Mouse (Mus musculus): ENCODE measurements at regions not wholly inside any gene's neighbourhood (a gene's known extent, or its start where the extent isn't known, plus 50 kb on each side); places are given as distances from the start of the nearest gene placed in this dataset.

GRCm38 (mm10) chr16:5673372-5673960 lies 211.7 kb upstream of the Rbfox1 start:
- no peaks in the 10 kb centered on the region for H3K27me3 ChIP-seq (ENCODE audit: control insufficient read depth in 1 of 2, insufficient read depth in 2 of 2, low read length in 2 of 2)
- TF ChIP-seq NELFE (IDR thresholded peaks at IDR 0.05; ENCODE audit: low read depth, low read length): no peak
- no peak for TF ChIP-seq RAD21 (IDR thresholded peaks at IDR 0.05; ENCODE audit: low read depth, low read length)
- no peak for TF ChIP-seq USF1 (IDR thresholded peaks at IDR 0.05; ENCODE audit: low read depth, low read length)
- no peak for TF ChIP-seq ZC3H11A (IDR thresholded peaks at IDR 0.05; ENCODE audit: low read depth, low read length)
- TF ChIP-seq GATA1 (IDR thresholded peaks at IDR 0.05; ENCODE audit: low read depth, low read length): no peak
- no peak for TF ChIP-seq MAFK (IDR thresholded peaks at IDR 0.05; ENCODE audit: borderline replicate concordance, low read depth, low read length)
- TF ChIP-seq E2F4 (IDR thresholded peaks at IDR 0.05; ENCODE audit: borderline replicate concordance, low read depth, low read length): no peak
- TF ChIP-seq TBP (IDR thresholded peaks at IDR 0.05; ENCODE audit: low read depth, low read length): no peak
- TF ChIP-seq CHD2 (IDR thresholded peaks at IDR 0.05; ENCODE audit: low read length): no peak
- TF ChIP-seq ETS1 (IDR thresholded peaks at IDR 0.05; ENCODE audit: low read depth, low read length): no peak
- TF ChIP-seq SIN3A (IDR thresholded peaks at IDR 0.05; ENCODE audit: low read length): no peak
- no peak for TF ChIP-seq EP300 (IDR thresholded peaks at IDR 0.05; ENCODE audit: low read depth in 1 of 2, low read length in 2 of 2)
- TF ChIP-seq TAL1 (IDR thresholded peaks at IDR 0.05; ENCODE audit: low read length): no peak
- no peak for TF ChIP-seq ELF1 (IDR thresholded peaks at IDR 0.05; ENCODE audit: low read depth, low read length)

GRCm38 (mm10) chr16:5672871-5673270 lies 212.3 kb upstream of the Rbfox1 start:
- DNase-seq (ENCODE audit: low read depth, low spot score): no peak
- H3K9me3 ChIP-seq (replicated peaks; ENCODE audit: insufficient read depth, low read length): no peaks in the 10 kb centered on the region
- TF ChIP-seq ZKSCAN1 (IDR thresholded peaks at IDR 0.05; ENCODE audit: low read depth, low read length) (no peak), ZC3H11A (IDR thresholded peaks at IDR 0.05; ENCODE audit: low read depth, low read length) (no peak), USF2 (IDR thresholded peaks at IDR 0.05; ENCODE audit: borderline replicate concordance in 1 of 2, insufficient read depth in 1 of 2, low read depth in 1 of 2, low read length in 2 of 2) (no peak), POLR2AphosphoS5 (IDR thresholded peaks at IDR 0.05; ENCODE audit: borderline replicate concordance, low read depth, low read length) (no peak), MYC (IDR thresholded peaks at IDR 0.05; ENCODE audit: low read depth, low read length) (no peak), KAT2A (conservative IDR thresholded peaks at IDR 0.05; ENCODE audit: low read depth, low read length) (no peak), MYB (IDR thresholded peaks at IDR 0.05; ENCODE audit: low read depth, low read length) (no peak), NELFE (IDR thresholded peaks at IDR 0.05; ENCODE audit: low read depth, low read length) (no peak), ZMIZ1 (IDR thresholded peaks at IDR 0.05; ENCODE audit: low read depth, low read length) (no peak), ETS1 (IDR thresholded peaks at IDR 0.05; ENCODE audit: low read depth, low read length) (no peak), ELF1 (IDR thresholded peaks at IDR 0.05; ENCODE audit: low read depth, low read length) (no peak), EP300 (IDR thresholded peaks at IDR 0.05; ENCODE audit: low read depth in 1 of 2, low read length in 2 of 2) (no peak)
- no peaks in the 10 kb centered on the region for H3K27me3 ChIP-seq (ENCODE audit: control insufficient read depth in 1 of 2, insufficient read depth in 2 of 2, low read length in 2 of 2)
- H3K9ac ChIP-seq (ENCODE audit: control insufficient read depth, low read depth, low read length, poor library complexity, severe bottlenecking): no peak overlapping the region
- H3K79me2 ChIP-seq (ENCODE audit: control insufficient read depth, insufficient read depth, low read length, poor library complexity): no peaks in the 10 kb centered on the region
- H3K36me3 ChIP-seq (ENCODE audit: control insufficient read depth in 1 of 2, insufficient read depth in 2 of 2, low read length in 2 of 2): no peaks in the 10 kb centered on the region
- H3K4me3 ChIP-seq (ENCODE audit: control insufficient read depth in 1 of 2, insufficient read depth in 1 of 2, low read depth in 2 of 2, low read length in 2 of 2): no peak overlapping the region
- H3K4me1 ChIP-seq (ENCODE audit: control insufficient read depth in 1 of 2, insufficient read depth in 2 of 2, low read length in 2 of 2): no peaks in the 10 kb centered on the region
- no peak overlapping the region for H3K27ac ChIP-seq (ENCODE audit: control insufficient read depth, low read depth, low read length)

More at GRCm38 (mm10) chr16:5673372-5673960, 211.7 kb upstream of the Rbfox1 start:
- H3K27ac ChIP-seq (ENCODE audit: control insufficient read depth, low read depth, low read length): no peak overlapping the region
- H3K36me3 ChIP-seq (ENCODE audit: control insufficient read depth in 1 of 2, insufficient read depth in 2 of 2, low read length in 2 of 2): no peaks in the 10 kb centered on the region
- no peak overlapping the region for H3K4me3 ChIP-seq (ENCODE audit: control insufficient read depth in 1 of 2, insufficient read depth in 1 of 2, low read depth in 2 of 2, low read length in 2 of 2)
- no peaks in the 10 kb centered on the region for H3K4me1 ChIP-seq (ENCODE audit: control insufficient read depth in 1 of 2, insufficient read depth in 2 of 2, low read length in 2 of 2)
- DNase-seq (ENCODE audit: low read depth, low spot score): no peak
- H3K9me3 ChIP-seq (replicated peaks; ENCODE audit: insufficient read depth, low read length): no peaks in the 10 kb centered on the region
- H3K9ac ChIP-seq (ENCODE audit: control insufficient read depth, low read depth, low read length, poor library complexity, severe bottlenecking): no peak overlapping the region
- no peaks in the 10 kb centered on the region for H3K79me2 ChIP-seq (ENCODE audit: control insufficient read depth, insufficient read depth, low read length, poor library complexity)
